13 mouse cellular contexts compared by ENCODE assay signal in the genomic region with DNA sequence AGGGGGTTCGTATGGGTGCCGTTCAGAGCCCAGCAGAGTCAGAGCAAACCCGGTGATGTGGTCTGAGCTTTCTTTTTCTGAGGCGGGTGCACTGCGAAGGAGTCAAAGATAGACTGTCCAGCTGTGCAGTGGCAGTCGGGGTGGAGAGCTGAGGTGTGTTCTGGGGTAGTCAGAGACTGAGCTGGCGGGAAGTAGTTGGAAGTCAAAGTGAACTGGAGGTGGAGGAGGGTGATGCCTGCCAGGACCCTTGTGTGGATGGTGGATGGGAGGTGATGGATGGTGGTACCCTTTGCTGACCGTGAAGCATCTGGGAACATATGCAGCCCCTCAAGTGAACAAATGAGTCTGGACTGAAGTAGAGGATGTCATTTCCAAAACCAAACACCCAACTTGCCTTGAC. TPM values are rescaled to one million over a fixed set of nuclear protein-coding genes. Genes with fewer than 3 reads are reported as not detected.
DNase-seq lines count a peak whose midpoint lies in the region; ATAC-seq and TF ChIP-seq lines count a peak whose summit lies in the region.
"Had no signal": no experiment of that assay in that cellular context is flagged by ENCODE, and none has a peak within 500 bp of the region (broad histone marks: within the 10 kb centered on the region; RNA-seq: fewer than 3 reads in every experiment).

No protein-coding gene starts in this region.

- no peaks in the 10 kb centered on the region for H3K9me3 ChIP-seq in intestine, embryonic 15.5 days
- no peaks in the 10 kb centered on the region for H3K9me3 ChIP-seq in intestine, embryonic 16.5 days (ENCODE audit: control insufficient read depth, low read length)
- no peaks in the 10 kb centered on the region for H3K9me3 ChIP-seq in embryonic facial prominence, embryonic 10.5 days
- H3K9me3 ChIP-seq in limb, embryonic 14.5 days (ENCODE audit: control insufficient read depth, low read length): no peaks in the 10 kb centered on the region
- H3K9me3 ChIP-seq: forebrain, embryonic 13.5 days; liver, embryonic 13.5 days had no signal

- no peaks in the 10 kb centered on the region for H3K36me3 ChIP-seq in intestine, embryonic 15.5 days
- H3K36me3 ChIP-seq in intestine, embryonic 16.5 days (ENCODE audit: control insufficient read depth, insufficient read depth, low read length): peaks cover 2% of the 10 kb centered on the region; the same call in 1 of the 2 replicates
- no peaks in the 10 kb centered on the region for H3K36me3 ChIP-seq in embryonic facial prominence, embryonic 10.5 days (replicated peaks)
- H3K36me3 ChIP-seq in limb, embryonic 14.5 days (ENCODE audit: control insufficient read depth, insufficient read depth, low read length): no peaks in the 10 kb centered on the region
- H3K36me3 ChIP-seq: liver, embryonic 13.5 days had no signal

- WGBS in intestine, embryonic 15.5 days: 67% methylated on average over 8 of the region's 8 CpGs
- WGBS in intestine, embryonic 16.5 days: 72% methylated on average over 8 of the region's 8 CpGs
- 78% methylated on average over 8 of the region's 8 CpGs for WGBS in embryonic facial prominence, embryonic 10.5 days
- 41% methylated on average over 8 of the region's 8 CpGs for WGBS in limb, embryonic 14.5 days

- H3K27me3 ChIP-seq in intestine, embryonic 15.5 days (replicated peaks): no peaks in the 10 kb centered on the region
- no peaks in the 10 kb centered on the region for H3K27me3 ChIP-seq in intestine, embryonic 16.5 days (replicated peaks; ENCODE audit: control insufficient read depth, insufficient read depth, low read length)
- H3K27me3 ChIP-seq in embryonic facial prominence, embryonic 10.5 days (replicated peaks; ENCODE audit: low read depth, poor library complexity, severe bottlenecking): no peaks in the 10 kb centered on the region
- no peaks in the 10 kb centered on the region for H3K27me3 ChIP-seq in limb, embryonic 14.5 days (ENCODE audit: control insufficient read depth, insufficient read depth, low read length)
- H3K27me3 ChIP-seq: forebrain, embryonic 13.5 days had no signal

- no peak overlapping the region for H3K27ac ChIP-seq in intestine, embryonic 15.5 days
- no peak overlapping the region for H3K27ac ChIP-seq in intestine, embryonic 16.5 days (ENCODE audit: low read length)
- peak overlapping the region; percentile 77 for H3K27ac ChIP-seq in embryonic facial prominence, embryonic 10.5 days (replicated peaks)
- peak overlapping the region; percentile 48 for H3K27ac ChIP-seq in limb, embryonic 14.5 days (replicated peaks; ENCODE audit: low read depth, low read length)
- H3K27ac ChIP-seq: forebrain, embryonic 13.5 days; kidney, postnatal 0 days; liver, embryonic 13.5 days had no signal

- H3K9ac ChIP-seq in intestine, embryonic 15.5 days: no peak overlapping the region
- no peak overlapping the region for H3K9ac ChIP-seq in intestine, embryonic 16.5 days (ENCODE audit: low read depth, low read length)
- no peak overlapping the region for H3K9ac ChIP-seq in limb, embryonic 14.5 days (ENCODE audit: low read depth, low read length, severe bottlenecking)
- H3K9ac ChIP-seq: forebrain, embryonic 13.5 days; liver, embryonic 13.5 days had no signal

- no peak overlapping the region for H3K4me3 ChIP-seq in intestine, embryonic 15.5 days (replicated peaks)
- no peak overlapping the region for H3K4me3 ChIP-seq in intestine, embryonic 16.5 days (ENCODE audit: low read length)
- no peak overlapping the region for H3K4me3 ChIP-seq in embryonic facial prominence, embryonic 10.5 days
- no peak overlapping the region for H3K4me3 ChIP-seq in limb, embryonic 14.5 days (replicated peaks; ENCODE audit: low read length)
- H3K4me3 ChIP-seq: forebrain, embryonic 13.5 days; liver, embryonic 13.5 days had no signal

- H3K4me2 ChIP-seq in intestine, embryonic 15.5 days (replicated peaks): 0 out of 2 replicates have a peak overlapping the region, but pooled peaks have one; percentile 31
- H3K4me2 ChIP-seq in intestine, embryonic 16.5 days (ENCODE audit: low read depth, low read length): no peak overlapping the region
- H3K4me2 ChIP-seq in limb, embryonic 14.5 days (replicated peaks; ENCODE audit: low read depth, low read length, severe bottlenecking): peak overlapping the region; percentile 34; the same call in 1 of the 2 replicates
- H3K4me2 ChIP-seq: forebrain, embryonic 13.5 days; liver, embryonic 13.5 days had no signal

- no peak for TF ChIP-seq POLR2A in limb, embryonic 14.5 days (IDR thresholded peaks at IDR 0.05; ENCODE audit: borderline replicate concordance, extremely low read depth, insufficient read depth, insufficient read length)

- ATAC-seq in intestine, embryonic 15.5 days: no peak
- ATAC-seq in intestine, embryonic 16.5 days: no peak
- ATAC-seq in limb, embryonic 14.5 days (ENCODE audit: low FRiP score, low read depth): no peak

- peak; percentile 91 for DNase-seq in heart, adult 11 months
- no peak for DNase-seq in heart, adult 8-10 months (ENCODE audit: low spot score)
- DNase-seq in embryonic facial prominence, embryonic 10.5 days (ENCODE audit: low spot score): no peak
- DNase-seq in limb, embryonic 14.5 days (ENCODE audit: low spot score): no peak
- no peak for DNase-seq in right cerebral cortex, adult 2 months (ENCODE audit: low spot score in 2 of 2)
- no peak for DNase-seq in right cerebral cortex, postnatal 25 days
- DNase-seq: cerebellum, adult 11-12 months; cerebellum, postnatal 36 days; liver, embryonic 13.5 days had no signal

- peaks cover 53% of the 10 kb centered on the region for H3K4me1 ChIP-seq in intestine, embryonic 15.5 days (replicated peaks)
- peaks cover 51% of the 10 kb centered on the region for H3K4me1 ChIP-seq in intestine, embryonic 16.5 days (ENCODE audit: control insufficient read depth, insufficient read depth, low read length)
- H3K4me1 ChIP-seq in embryonic facial prominence, embryonic 10.5 days: peaks cover 47% of the 10 kb centered on the region
- peaks cover 35% of the 10 kb centered on the region for H3K4me1 ChIP-seq in limb, embryonic 14.5 days (ENCODE audit: control insufficient read depth, insufficient read depth, low read length)

RNA-seq across cellular contexts. Expression of gene Gsn, which starts 9.6 kb away (rescaled TPM):
- total RNA-seq in heart, adult 8-10 months (2022): 100 to 1,000 TPM; 584 to 827 (median 671) TPM
- 167 and 170 TPM in 2 replicates for polyA plus RNA-seq in intestine, embryonic 15.5 days (2015; fragmentation: Nextera tagmentation; extraction: Ambion mirVana)
- 177 TPM in 2 replicates for polyA plus RNA-seq in intestine, embryonic 16.5 days (2015; fragmentation: Nextera tagmentation; extraction: Ambion mirVana)
- polyA plus RNA-seq in embryonic facial prominence, embryonic 10.5 days (2016; fragmentation: Nextera tagmentation; extraction: Ambion mirVana): 13.6 and 18.9 TPM in 2 replicates
- 160 and 163 TPM in 2 replicates for polyA plus RNA-seq in limb, embryonic 14.5 days (2012; rRNA removed)
- polyA plus RNA-seq in limb, embryonic 14.5 days (2014; fragmentation: Nextera tagmentation; extraction: Ambion mirVana): 196 and 214 TPM in 2 replicates

Comparison
In these comparisons a context has a peak if more than half of its experiments do, and no peak if none do; other contexts are left out.
1. H3K27ac ChIP-seq: peak in embryonic facial prominence, embryonic 10.5 days (single experiment) and limb, embryonic 14.5 days (single experiment); none in intestine, embryonic 15.5 days (single experiment) and intestine, embryonic 16.5 days (single experiment).